Mouse (Mus musculus) megakaryocyte-erythroid progenitor cell, adult 5 weeks (primary cell): ENCODE results near the gene Abcc9. TPM values are rescaled to one million over a fixed set of nuclear protein-coding genes. Genes with fewer than 3 reads are reported as not detected.

ENCODE experiments used
- polyA plus RNA-seq: library from polyadenylated mRNA; stranded (reverse); fragments of >175 nt; gene quantifications from 2 replicates; pipeline ENCODE4 v1.2.3, GENCODE M21; 2012

The Abcc9 gene
- not detected in 2 replicates for polyA plus RNA-seq

GRCm38 (mm10) chr6:142701652-142702637, at the start of gene Abcc9:
Gene Abcc9 (minus strand): TSS chr6:142702315.

GRCm38 (mm10) chr6:142571055-142571618, 131.0 kb downstream of the Abcc9 start, which contains the start of gene Kcnj8:
Gene Kcnj8 (minus strand): TSS chr6:142571614.

Other genes with a start within 250 kb of the Abcc9 start
- gene Gys2, start 229.2 kb downstream of the Abcc9 start, polyA plus RNA-seq: not detected in 2 replicates
- gene Ldhb, start 194.4 kb downstream of the Abcc9 start, polyA plus RNA-seq: 14.3 and 22.2 TPM in 2 replicates
- gene Kcnj8, start 130.7 kb downstream of the Abcc9 start, polyA plus RNA-seq: not detected in 2 replicates
- 33.3 and 36.6 TPM in 2 replicates for gene Cmas, start 54.4 kb upstream of the Abcc9 start, polyA plus RNA-seq
- gene Sult6b2, start 102.2 kb upstream of the Abcc9 start, polyA plus RNA-seq: not detected in 2 replicates